Mouse (Mus musculus) R1 (cell line): ENCODE measurements around the gene Srgap2.

Experiments
- DNase-seq: peaks from one replicate; pipeline ENCODE4 v3.0.0-alpha.2; 2018; ENCODE audit warnings: low read depth, low spot score

The Srgap2 gene

GRCm38 (mm10) chr1:131526371-131527270 lies 531 bp downstream of the Srgap2 start:
- DNase-seq, result peak; percentile 59

DNA sequence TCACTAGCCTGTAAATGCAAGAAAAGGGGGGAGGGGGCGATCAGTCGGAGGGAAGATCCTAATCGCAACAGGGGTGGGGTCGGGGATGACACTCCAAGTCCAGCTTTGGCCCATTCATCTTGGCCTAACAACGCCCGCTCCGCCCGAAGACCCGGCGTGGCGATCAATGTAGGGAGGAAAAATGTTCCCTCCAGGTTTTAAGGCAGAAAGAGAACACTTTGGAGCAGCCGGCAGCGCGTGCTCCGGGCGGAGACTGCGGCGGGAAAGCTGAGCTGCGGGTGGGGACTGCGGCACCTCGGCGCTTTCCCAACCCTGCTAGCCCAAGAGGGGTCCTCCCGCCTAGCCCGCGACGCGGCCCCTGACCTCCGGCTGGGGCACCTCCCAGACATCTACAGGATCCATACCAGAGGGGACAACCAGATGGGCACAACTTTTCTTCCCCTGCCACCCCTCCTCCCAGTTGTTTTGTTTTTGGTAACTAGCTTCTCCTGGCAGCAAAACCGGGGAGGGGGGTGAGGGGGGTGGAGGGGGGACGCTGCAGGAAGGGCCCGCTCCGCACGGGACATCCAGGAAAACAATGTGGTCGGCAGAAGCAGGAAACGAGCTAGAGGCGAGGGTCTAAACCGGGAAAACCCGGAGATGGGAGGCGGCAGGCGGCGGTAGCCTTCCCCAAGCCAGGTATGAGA lies 1.4 kb downstream of the Srgap2 start:
- peak; percentile 71 for DNase-seq

GRCm38 (mm10) chr1:131525101-131525585 lies 2.0 kb downstream of the Srgap2 start:
- DNase-seq, result peak; percentile 49

DNA sequence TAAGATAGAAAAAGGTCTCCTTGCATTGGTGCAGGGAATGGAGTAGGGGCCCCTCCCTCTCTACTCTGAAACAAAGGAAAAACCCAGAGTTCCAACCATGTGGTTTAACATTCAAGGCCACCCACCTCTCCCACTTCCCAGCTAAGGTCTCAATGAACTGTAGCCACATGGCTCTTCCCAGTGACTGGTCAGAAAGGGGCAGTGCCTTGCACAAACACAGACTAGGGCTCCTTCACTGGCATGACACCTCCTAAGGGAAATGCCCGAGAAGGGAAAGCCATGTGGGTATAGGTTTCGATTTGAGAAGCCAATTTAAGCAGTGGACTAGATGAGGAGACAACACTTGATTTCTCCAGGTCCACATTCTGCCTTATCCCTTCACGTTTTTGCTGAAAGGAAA lies 3.4 kb downstream of the Srgap2 start:
- no peak for DNase-seq

DNA sequence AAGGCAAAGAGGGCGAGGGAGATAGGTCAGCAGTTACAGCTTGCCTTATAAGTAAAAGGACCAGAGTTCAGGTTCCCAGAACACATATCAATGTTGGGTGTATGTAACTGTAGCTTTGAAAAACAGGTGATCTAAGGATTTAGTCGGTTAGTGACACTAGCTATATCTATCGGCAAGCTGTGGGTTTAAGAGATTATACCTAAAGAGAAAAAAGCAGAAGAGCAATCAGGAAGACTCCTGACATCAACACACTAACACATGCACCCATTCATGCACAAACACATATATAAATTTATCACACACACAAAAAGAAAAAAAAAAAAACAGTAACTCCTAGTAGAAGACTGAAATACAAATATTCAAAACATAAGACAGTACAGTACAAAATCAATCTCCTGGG lies 10.6 kb downstream of the Srgap2 start:
- DNase-seq, result no peak

DNA sequence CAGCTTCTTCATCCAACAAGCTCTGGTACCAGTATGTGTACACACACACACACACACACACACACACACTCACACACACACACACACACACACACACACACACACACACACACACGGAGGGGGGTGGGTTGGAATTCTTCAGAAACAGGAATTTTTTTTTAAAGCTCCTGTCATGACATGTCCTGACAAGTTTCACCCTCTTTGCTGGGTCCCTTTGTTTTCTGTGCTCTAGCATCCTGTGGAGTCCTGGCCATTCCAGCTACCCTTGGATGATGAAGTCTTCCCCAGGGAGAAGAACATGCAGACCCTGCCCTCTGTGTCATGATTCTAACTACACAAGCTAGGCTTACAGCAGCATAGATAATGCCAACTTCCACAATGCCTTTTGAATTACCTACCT lies 13.0 kb downstream of the Srgap2 start:
- DNase-seq, result peak; percentile 73

- DNase-seq, result no peak
Measured at GRCm38 (mm10) chr1:131513136-131513535, 14.0 kb downstream of the Srgap2 start.

GRCm38 (mm10) chr1:131511661-131512500 lies 15.3 kb downstream of the Srgap2 start:
- no peak for DNase-seq

DNA sequence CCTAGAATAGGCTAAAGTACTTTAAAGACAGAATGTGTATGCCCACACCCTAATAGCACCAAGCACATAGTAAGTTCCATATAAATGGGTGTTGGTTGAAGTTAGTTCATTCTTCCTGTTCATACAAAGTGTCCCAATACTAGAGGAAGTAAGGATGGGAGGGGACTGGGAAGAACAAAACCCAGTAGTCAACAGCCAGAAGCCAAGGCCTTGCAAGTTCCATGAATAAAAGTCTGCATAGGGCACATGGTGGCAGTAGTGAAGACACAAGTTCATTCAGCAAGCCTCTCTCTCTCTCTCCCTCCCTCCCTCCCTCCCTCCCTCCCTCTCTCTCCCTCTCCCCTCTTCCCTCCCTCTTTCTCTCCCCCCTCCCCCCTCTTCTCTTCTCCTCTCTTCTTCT lies 16.0 kb downstream of the Srgap2 start:
- no peak for DNase-seq

DNA sequence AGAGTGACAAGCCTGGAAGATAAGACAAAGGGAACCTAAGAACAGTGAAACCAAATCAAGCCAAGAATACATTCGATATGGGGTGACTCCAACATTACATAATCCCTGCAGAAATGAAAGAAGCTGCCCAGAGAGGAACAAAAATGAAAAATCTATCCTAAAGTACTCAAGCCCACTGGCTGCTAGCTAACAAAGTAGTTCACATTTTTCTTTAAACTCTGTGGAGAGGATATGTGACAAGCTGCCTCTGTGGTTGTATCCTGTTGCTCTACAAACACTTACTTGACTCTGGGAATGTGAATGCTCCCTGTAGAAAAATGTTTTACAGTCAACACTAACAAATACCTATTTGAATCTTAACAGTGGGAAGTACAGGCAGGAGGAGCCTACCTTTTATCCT lies 25.5 kb downstream of the Srgap2 start:
- no peak for DNase-seq

GRCm38 (mm10) chr1:131498231-131498630 lies 28.9 kb downstream of the Srgap2 start:
- DNase-seq, result peak; percentile 54

- DNase-seq, result no peak
Measured at GRCm38 (mm10) chr1:131493966-131494898, 32.9 kb downstream of the Srgap2 start.

DNA sequence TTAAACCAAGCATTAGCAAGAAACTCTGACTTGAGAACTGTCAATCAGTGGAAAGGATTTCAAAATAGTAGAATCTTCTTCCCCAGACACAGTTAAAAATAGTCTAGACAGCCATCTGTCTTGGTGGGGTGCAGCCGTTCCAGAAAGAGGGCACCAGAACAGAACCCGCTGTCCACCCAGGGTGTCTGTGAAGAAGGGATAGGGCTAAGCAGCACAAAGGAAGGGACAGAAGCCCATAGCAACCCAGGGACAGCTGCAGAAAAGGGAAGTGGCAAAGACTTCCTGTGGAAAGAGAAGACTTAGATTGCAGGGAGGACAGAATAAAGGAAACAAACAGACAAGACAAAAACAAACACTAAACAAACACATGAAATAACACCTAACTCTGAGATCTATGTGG lies 34.8 kb downstream of the Srgap2 start:
- no peak for DNase-seq

GRCm38 (mm10) chr1:131491579-131491978 lies 35.6 kb downstream of the Srgap2 start:
- DNase-seq, result no peak

- DNase-seq, result no peak
Measured at GRCm38 (mm10) chr1:131489312-131489711, 37.8 kb downstream of the Srgap2 start.

DNA sequence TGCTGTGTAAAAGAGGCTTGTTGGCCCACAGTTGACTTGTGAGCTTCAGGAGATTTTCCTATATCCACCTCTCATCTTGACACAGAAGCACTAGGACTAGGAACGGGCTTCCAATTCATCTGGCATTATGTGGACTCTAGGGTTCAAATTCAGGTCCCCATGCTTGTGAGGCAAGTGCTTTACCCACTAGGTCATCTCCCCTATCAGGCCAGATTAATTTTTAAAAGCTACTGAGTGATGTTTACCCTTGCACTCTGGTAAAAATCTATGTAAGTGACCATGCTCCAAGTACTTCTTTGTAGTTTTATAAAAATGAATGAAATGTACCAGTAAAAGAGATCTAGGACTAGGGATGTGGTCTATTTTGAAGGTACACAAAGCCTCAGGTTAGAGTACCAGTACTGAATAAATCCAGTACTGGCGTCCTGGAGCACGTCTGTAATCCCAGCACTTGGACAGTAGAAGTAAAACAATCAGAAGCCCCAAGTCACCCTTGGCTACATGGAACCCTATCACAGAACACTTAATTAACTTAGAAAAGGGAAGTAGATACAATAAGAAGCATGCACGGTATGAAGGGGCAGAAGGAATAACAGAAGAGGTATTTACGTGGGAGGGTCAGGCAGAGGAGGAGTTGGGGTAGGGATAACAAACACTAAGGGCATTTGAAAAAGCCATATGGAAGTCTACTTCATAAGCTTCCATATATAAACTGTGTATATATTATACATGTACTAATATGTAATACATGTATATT lies 40.9 kb downstream of the Srgap2 start:
- DNase-seq, result no peak

GRCm38 (mm10) chr1:131482242-131482641 lies 44.9 kb downstream of the Srgap2 start:
- no peak for DNase-seq

GRCm38 (mm10) chr1:131481391-131481790 lies 45.8 kb downstream of the Srgap2 start:
- DNase-seq, result no peak

DNA sequence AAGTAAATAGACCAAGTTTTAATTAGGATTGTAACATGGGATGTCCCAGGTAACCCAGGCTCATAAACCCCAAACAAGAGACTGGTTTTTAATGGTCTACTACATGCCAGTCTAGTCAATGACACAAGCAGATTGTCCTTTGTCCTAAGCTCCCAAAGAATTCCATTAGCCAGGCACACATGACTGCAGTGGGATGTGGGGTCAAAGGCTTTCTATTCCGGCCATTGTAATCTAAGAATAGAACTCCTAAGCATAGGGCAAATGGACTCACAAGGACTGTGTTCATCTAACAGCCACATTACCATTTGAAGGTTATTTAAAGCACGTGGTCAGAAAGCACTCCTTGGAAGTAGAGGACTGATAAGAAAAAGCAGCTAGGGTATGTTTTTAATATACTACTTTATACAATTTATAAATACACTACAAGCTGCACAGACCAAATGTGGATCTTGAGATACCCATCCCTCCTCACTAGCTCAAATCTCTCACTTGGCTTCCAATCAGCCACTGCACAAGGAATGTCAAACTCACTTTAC lies 48.3 kb downstream of the Srgap2 start:
- DNase-seq, result peak; percentile 67

- no peak for DNase-seq
Measured at GRCm38 (mm10) chr1:131475306-131475705, 51.8 kb downstream of the Srgap2 start.
